Mouse (Mus musculus) stomach, postnatal 0 days (tissue): Measurements from ENCODE around the gene Lrmda. TPM values are rescaled to one million over a fixed set of nuclear protein-coding genes. Genes with fewer than 3 reads are reported as not detected.

Experiments
- ATAC-seq: fragments of 200-750 bp; cut with Nextera tagmentation; 2 replicates; pipeline ENCODE4 v1.8.0; 2017; ENCODE audit not compliant: low FRiP score, low TSS enrichment
- DNase-seq: peaks from one replicate; pipeline ENCODE4 v3.0.0-alpha.2; 2016; ENCODE audit warnings: low spot score
- H3K27ac ChIP-seq: fragments of 300-500 bp; sonication (generic); replicated peaks from 2 replicates; pipeline ENCODE4 v1.5.1; 2014; ENCODE audit warnings: mild to moderate bottlenecking, control low read depth
- H3K27me3 ChIP-seq: fragments of 300-500 bp; sonication (generic); 2 replicates; pipeline ENCODE4 v1.6.1; 2014; ENCODE audit warnings: low read length; ENCODE audit not compliant: control insufficient read depth, insufficient read depth
- H3K36me3 ChIP-seq: fragments of 300-500 bp; sonication (generic); 2 replicates; pipeline ENCODE4 v1.6.1; 2014; ENCODE audit warnings: low read length, mixed read lengths; ENCODE audit not compliant: control insufficient read depth, insufficient read depth
- H3K4me1 ChIP-seq: fragments of 300-500 bp; sonication (generic); replicated peaks from 2 replicates; pipeline ENCODE4 v1.6.1; 2014; ENCODE audit warnings: antibody characterized with exemption; ENCODE audit not compliant: control insufficient read depth, insufficient read depth
- H3K4me2 ChIP-seq: fragments of 300-500 bp; sonication (generic); replicated peaks from 2 replicates; pipeline ENCODE4 v1.6.1; 2014; ENCODE audit warnings: low read depth, mild to moderate bottlenecking, control low read depth, moderate library complexity
- H3K4me3 ChIP-seq: fragments of 300-500 bp; sonication (generic); 2 replicates; pipeline ENCODE4 v1.5.1; 2014; ENCODE audit warnings: low read depth, low read length, control low read depth
- H3K9ac ChIP-seq: fragments of 300-500 bp; sonication (generic); 2 replicates; pipeline ENCODE4 v1.6.1; 2014; ENCODE audit warnings: mild to moderate bottlenecking, low read length, control low read depth, mixed read lengths
- H3K9me3 ChIP-seq: fragments of 300-500 bp; sonication (generic); 2 replicates; pipeline ENCODE4 v1.6.1; 2016; ENCODE audit warnings: low read length; ENCODE audit not compliant: control insufficient read depth
- CTCF ChIP-seq: IDR thresholded peaks from 2 replicates; pipeline ENCODE4 v1.5.1; 2016; ENCODE audit warnings: antibody characterized with exemption, low read depth, mild to moderate bottlenecking, moderate library complexity
- EP300 ChIP-seq: optimal IDR thresholded peaks from 2 replicates; pipeline ENCODE3; 2016; ENCODE audit warnings: antibody characterized with exemption
- WGBS: fragments of 180-500 bp; shearing (Covaris S2); extraction: QIAGEN DNeasy Blood & Tissue Kit; methylation state at CpG from one replicate; pipeline ENCODE4 v1.1.7; 2014; 5-methylcytosine and 5-hydroxymethylcytosine counted together
- polyA plus RNA-seq: library from polyadenylated mRNA; unstranded; fragments of >200 nt; fragmentation: Nextera tagmentation; extraction: Ambion mirVana; gene quantifications from 2 replicates; pipeline ENCODE4 v1.2.1, GENCODE M21; 2015

Lrmda gene
- 0.39 and 0.46 TPM in 2 replicates for polyA plus RNA-seq

DNA sequence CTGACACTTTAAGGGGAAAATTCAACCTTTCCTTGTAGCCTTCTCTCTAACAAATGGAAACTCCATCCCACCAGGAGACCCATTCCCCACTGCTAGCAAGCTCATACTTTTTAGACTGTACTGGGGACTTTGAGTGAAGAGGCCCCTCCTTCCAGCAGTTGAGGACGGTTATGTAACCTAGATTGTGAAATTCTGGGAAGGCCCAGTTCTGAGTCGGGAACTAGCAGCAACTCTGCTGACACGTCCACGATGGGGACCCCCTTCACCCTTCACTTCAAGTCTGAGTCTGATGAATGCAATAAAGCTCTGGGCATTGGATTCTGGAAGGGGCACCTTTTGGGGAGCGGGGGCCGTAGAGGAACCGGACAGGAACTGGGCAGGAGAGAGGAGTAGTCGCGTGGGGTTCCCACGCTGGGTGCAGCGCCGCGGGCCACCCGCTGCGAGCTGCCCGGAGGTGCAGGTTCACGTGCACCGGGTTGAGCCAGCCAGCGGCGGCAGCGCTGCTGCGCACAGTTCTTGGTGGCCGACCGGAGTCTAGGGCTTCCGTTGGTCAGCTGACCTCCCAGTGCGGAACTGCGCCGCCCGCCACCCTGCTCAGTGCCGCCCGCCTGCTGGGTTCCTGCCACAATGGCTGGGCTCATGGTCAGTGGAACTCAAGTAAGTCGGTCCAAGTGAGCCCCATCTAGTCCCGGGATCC lies at the start of gene Lrmda:
Gene Lrmda, plus strand, starts transcription at position 461 of the 697 bp plus-strand sequence.
- no peaks in the 10 kb centered on the region for H3K27me3 ChIP-seq
- 3% methylated on average over 33 of the region's 33 CpGs for WGBS
- H3K9me3 ChIP-seq, result no peaks in the 10 kb centered on the region
- peak; percentile 95 for ATAC-seq
- H3K4me3 ChIP-seq, result peak within 1 kb of the TSS; percentile 40
- 0 out of 2 replicates have a peak, but pooled peaks cover 3% of the 10 kb centered on the region for H3K4me1 ChIP-seq
- peak within 1 kb of the TSS; percentile 82 for H3K4me2 ChIP-seq
- peak within 1 kb of the TSS; percentile 68 for H3K9ac ChIP-seq
- TF ChIP-seq EP300 (no peak), CTCF (peak; percentile 37)
- peak within 1 kb of the TSS; percentile 77; the same call in 1 of the 2 replicates for H3K27ac ChIP-seq
- no peaks in the 10 kb centered on the region for H3K36me3 ChIP-seq
- peak; percentile 83 for DNase-seq

DNA sequence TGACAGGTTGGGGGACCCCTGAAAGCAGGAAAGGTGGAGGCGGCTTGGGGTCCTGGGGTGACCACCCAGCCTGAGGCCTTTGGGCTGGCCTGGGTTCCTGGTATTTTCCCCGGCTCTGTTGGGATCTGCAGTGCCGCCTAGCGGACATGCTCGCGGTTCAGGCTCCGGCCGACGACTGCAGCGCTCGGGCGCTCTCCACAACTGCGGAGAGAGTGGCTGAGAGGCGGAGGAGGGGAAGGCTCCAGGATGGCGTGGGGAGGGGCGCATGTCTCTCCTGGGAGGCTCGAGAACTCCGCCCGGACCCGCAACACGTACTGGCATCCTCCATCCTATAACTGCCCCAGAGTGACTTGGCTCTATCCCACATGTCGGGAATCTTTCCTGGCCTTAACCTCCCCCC lies 38.0 kb upstream of the Lrmda start:
- H3K9me3 ChIP-seq, result no peaks in the 10 kb centered on the region
- peaks cover 5% of the 10 kb centered on the region; the same call in 1 of the 2 replicates for H3K4me1 ChIP-seq
- peak; percentile 92 for TF ChIP-seq CTCF
- TF ChIP-seq EP300, result no peak
- 2% methylated on average over 22 of the region's 22 CpGs for WGBS
- peak overlapping the region; percentile 28 for H3K4me3 ChIP-seq
- H3K36me3 ChIP-seq, result peaks cover 11% of the 10 kb centered on the region; the same call in 1 of the 2 replicates
- peak; percentile 74 for ATAC-seq
- peak overlapping the region; percentile 58 for H3K27ac ChIP-seq
- H3K9ac ChIP-seq, result 0 out of 2 replicates have a peak overlapping the region, but pooled peaks have one; percentile 27
- H3K4me2 ChIP-seq, result peak overlapping the region; percentile 90
- no peaks in the 10 kb centered on the region for H3K27me3 ChIP-seq
- DNase-seq, result peak; percentile 90

DNA sequence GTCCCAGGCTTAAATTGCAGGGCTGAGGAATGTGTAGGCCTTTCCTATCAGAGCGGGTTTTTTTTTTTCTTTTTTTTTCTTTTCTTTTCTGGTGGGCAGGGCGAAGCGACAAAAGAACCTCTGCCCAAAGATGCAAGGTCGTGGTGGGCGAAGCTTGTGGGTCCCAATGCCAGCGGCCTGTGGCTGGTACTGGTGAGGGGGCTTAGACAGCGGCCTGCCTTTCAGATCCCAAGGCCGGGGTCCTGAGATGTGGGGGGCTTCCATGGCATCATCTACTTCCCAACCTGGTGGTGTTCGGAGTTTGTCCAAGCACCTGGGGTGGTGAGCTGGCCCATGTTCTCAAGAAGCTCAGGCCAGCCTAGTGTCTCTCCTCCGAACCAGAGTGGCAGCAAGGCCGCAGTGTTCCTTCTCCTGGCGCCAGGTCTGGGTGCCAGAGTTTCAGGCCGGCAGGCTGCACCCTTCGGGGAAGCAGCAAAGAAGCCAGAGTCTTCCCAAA lies 37.4 kb upstream of the Lrmda start:
- 41% methylated on average over 14 of the region's 14 CpGs for WGBS
- Histone ChIP-seq H3K27me3 (no peaks in the 10 kb centered on the region), H3K27ac (peak overlapping the region; percentile 91), H3K9me3 (no peaks in the 10 kb centered on the region), H3K36me3 (peaks cover 11% of the 10 kb centered on the region; the same call in 1 of the 2 replicates), H3K4me3 (peak overlapping the region; percentile 45), H3K4me1 (peaks cover 5% of the 10 kb centered on the region; the same call in 1 of the 2 replicates), H3K4me2 (peak overlapping the region; percentile 90), H3K9ac (peak overlapping the region; percentile 82)
- peak; percentile 65 for DNase-seq
- no peak for ATAC-seq
- TF ChIP-seq EP300, result no peak

DNA sequence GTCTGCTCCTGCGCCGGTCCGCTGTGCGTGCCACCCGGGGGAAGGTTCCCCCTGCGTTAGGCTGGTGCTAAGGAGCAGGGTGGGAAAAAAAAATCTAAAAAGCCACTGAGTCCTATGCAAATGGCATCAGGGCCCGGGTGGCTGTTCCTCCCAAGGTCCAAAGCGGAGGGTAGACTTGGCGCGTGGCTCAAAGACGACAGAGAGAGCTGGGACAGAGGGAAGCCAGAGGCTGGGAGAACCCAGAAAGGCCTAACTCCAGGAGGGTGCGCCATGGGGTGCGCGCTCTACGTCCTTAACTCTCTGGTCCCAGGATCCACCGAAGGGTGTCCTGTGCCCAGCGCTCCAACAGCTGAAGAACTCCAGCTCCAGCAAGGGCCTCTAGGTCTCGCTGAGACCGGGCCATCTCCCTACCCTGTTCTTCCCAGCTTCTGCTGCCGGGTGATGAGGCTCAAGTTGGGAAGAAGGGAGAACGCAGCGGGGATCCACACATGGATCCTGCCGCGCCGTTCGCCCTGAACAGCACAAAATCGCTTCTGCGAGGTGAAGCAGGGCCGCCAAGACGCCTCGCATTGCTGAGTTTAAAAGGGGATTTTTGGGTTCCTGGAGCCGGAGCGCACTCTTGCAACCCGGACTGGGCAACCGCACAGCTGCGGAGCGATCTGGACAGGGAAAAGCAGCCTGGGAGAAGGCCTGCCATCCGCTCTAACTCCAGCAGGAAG lies 36.8 kb upstream of the Lrmda start:
- H3K9me3 ChIP-seq, result no peaks in the 10 kb centered on the region
- DNase-seq (peak; percentile 66), ATAC-seq (no peak)
- WGBS, result 12% methylated on average over 37 of the region's 38 CpGs
- peaks cover 5% of the 10 kb centered on the region; the same call in 1 of the 2 replicates for H3K4me1 ChIP-seq
- H3K4me2 ChIP-seq, result peak overlapping the region; percentile 90
- peak overlapping the region; percentile 91 for H3K27ac ChIP-seq
- TF ChIP-seq EP300 (no peak), CTCF (no peak)
- peaks cover 11% of the 10 kb centered on the region; the same call in 1 of the 2 replicates for H3K36me3 ChIP-seq
- H3K9ac ChIP-seq, result peak overlapping the region; percentile 82
- no peaks in the 10 kb centered on the region for H3K27me3 ChIP-seq
- peak overlapping the region; percentile 45 for H3K4me3 ChIP-seq

GRCm38 (mm10) chr14:21983311-21983949 lies 36.1 kb upstream of the Lrmda start:
- ATAC-seq (no peak), DNase-seq (no peak)
- Histone ChIP-seq H3K4me1 (peaks cover 5% of the 10 kb centered on the region; the same call in 1 of the 2 replicates), H3K36me3 (peaks cover 11% of the 10 kb centered on the region; the same call in 1 of the 2 replicates), H3K27me3 (no peaks in the 10 kb centered on the region), H3K4me3 (peak overlapping the region; percentile 45), H3K27ac (peak overlapping the region; percentile 91), H3K9me3 (no peaks in the 10 kb centered on the region), H3K4me2 (peak overlapping the region; percentile 90), H3K9ac (peak overlapping the region; percentile 82)
- WGBS, result 10% methylated on average over 22 of the region's 22 CpGs
- TF ChIP-seq EP300 (no peak), CTCF (no peak)
